Mouse (Mus musculus) midbrain, postnatal 0 days (tissue): Measurements from ENCODE around the gene Dnajc21. TPM values are rescaled to one million over a fixed set of nuclear protein-coding genes. Genes with fewer than 3 reads are reported as not detected.

ENCODE experiments used
- ATAC-seq: fragments of 200-750 bp; cut with Nextera tagmentation; 2 replicates; pipeline ENCODE4 v1.8.0; 2017; ENCODE audit warnings: moderate number of reproducible peaks, mild to moderate bottlenecking, moderate TSS enrichment, moderate library complexity; ENCODE audit not compliant: low FRiP score
- DNase-seq: peaks from one replicate; pipeline ENCODE4 v3.0.0-alpha.2; 2015; ENCODE audit warnings: low spot score
- H3K27ac ChIP-seq: fragments of 300-500 bp; sonication (generic); 2 replicates; pipeline ENCODE4 v1.5.1; 2014; ENCODE audit warnings: low read depth, mild to moderate bottlenecking, low read length, mixed read lengths
- H3K27me3 ChIP-seq: fragments of 300-500 bp; sonication (generic); 2 replicates; pipeline ENCODE4 v1.6.1; 2014; ENCODE audit warnings: low read length, control low read depth, mixed read lengths; ENCODE audit not compliant: insufficient read depth
- H3K36me3 ChIP-seq: fragments of 300-500 bp; sonication (generic); 2 replicates; pipeline ENCODE4 v1.6.1; 2014; ENCODE audit warnings: low read length, control low read depth, mixed read lengths; ENCODE audit not compliant: insufficient read depth
- H3K4me1 ChIP-seq: fragments of 300-500 bp; sonication (generic); 2 replicates; pipeline ENCODE4 v1.6.1; 2014; ENCODE audit warnings: mild to moderate bottlenecking, control low read depth, antibody characterized with exemption, low read length, mixed read lengths; ENCODE audit not compliant: insufficient read depth
- H3K4me2 ChIP-seq: fragments of 300-500 bp; sonication (generic); 2 replicates; pipeline ENCODE4 v1.6.1; 2014; ENCODE audit warnings: low read depth, mild to moderate bottlenecking, low read length, mixed read lengths; ENCODE audit not compliant: poor library complexity, severe bottlenecking
- H3K4me3 ChIP-seq: fragments of 300-500 bp; sonication (generic); 2 replicates; pipeline ENCODE4 v1.5.1; 2014; ENCODE audit warnings: low read depth, mild to moderate bottlenecking, low read length, moderate library complexity
- H3K9ac ChIP-seq: fragments of 300-500 bp; sonication (generic); replicated peaks from 2 replicates; pipeline ENCODE4 v1.6.1; 2014; ENCODE audit warnings: mild to moderate bottlenecking, low read length, moderate library complexity, mixed read lengths; ENCODE audit not compliant: poor library complexity, severe bottlenecking
- H3K9me3 ChIP-seq: fragments of 300-500 bp; sonication (generic); 2 replicates; pipeline ENCODE4 v1.6.1; 2016; ENCODE audit warnings: low read length, control low read depth
- CTCF ChIP-seq: IDR thresholded peaks from 2 replicates; pipeline ENCODE4 v1.5.1; 2016; ENCODE audit warnings: antibody characterized with exemption, mild to moderate bottlenecking
- WGBS: fragments of 180-500 bp; shearing (Covaris S2); extraction: QIAGEN DNeasy Blood & Tissue Kit; methylation state at CpG from one replicate; pipeline ENCODE4 v1.1.7; 2014; 5-methylcytosine and 5-hydroxymethylcytosine counted together
- polyA plus RNA-seq: library from polyadenylated mRNA; unstranded; fragments of >200 nt; fragmentation: Nextera tagmentation; extraction: Ambion mirVana; gene quantifications from 2 replicates; pipeline ENCODE4 v1.2.1, GENCODE M21; 2015
- total RNA-seq: library from RNA; depleted of rRNA; stranded (reverse); fragments of >200 nt; gene quantifications from 2 replicates; pipeline ENCODE4 v1.2.3, GENCODE M21; 2014

Dnajc21 gene
- total and polyA plus RNA-seq, 2 experiments from 2014 or later, result 3.9 to 15.5 TPM

- TF ChIP-seq CTCF, result no peak
- DNase-seq (no peak), ATAC-seq (no peak)
Measured at GRCm38 (mm10) chr15:10436893-10437292, 33.4 kb downstream of the Dnajc21 start.

GRCm38 (mm10) chr15:10426545-10427266 is 43.6 kb downstream of the Dnajc21 start:
- no peak overlapping the region for H3K27ac ChIP-seq
- no peak overlapping the region for H3K9ac ChIP-seq
- ATAC-seq (no peak), DNase-seq (no peak)
- no peaks in the 10 kb centered on the region for H3K27me3 ChIP-seq
- no peaks in the 10 kb centered on the region for H3K36me3 ChIP-seq
- H3K4me1 ChIP-seq, result no peaks in the 10 kb centered on the region
- TF ChIP-seq CTCF, result no peak
- H3K4me3 ChIP-seq, result no peak overlapping the region
- no peaks in the 10 kb centered on the region for H3K9me3 ChIP-seq
- H3K4me2 ChIP-seq, result no peak overlapping the region
- 96% methylated on average over 13 of the region's 13 CpGs for WGBS

More at GRCm38 (mm10) chr15:10436893-10437292, 33.4 kb downstream of the Dnajc21 start:
- Histone ChIP-seq H3K4me3 (no peak overlapping the region), H3K4me2 (no peak overlapping the region), H3K27me3 (no peaks in the 10 kb centered on the region), H3K36me3 (0 out of 2 replicates have a peak, but pooled peaks cover 4% of the 10 kb centered on the region), H3K4me1 (no peaks in the 10 kb centered on the region), H3K9me3 (no peaks in the 10 kb centered on the region), H3K9ac (no peak overlapping the region), H3K27ac (no peak overlapping the region)
- WGBS, result 88% methylated on average over 1 of the region's 1 CpGs

- WGBS, result 93% methylated on average over 6 of the region's 6 CpGs
- no peak overlapping the region for H3K4me3 ChIP-seq
- H3K9ac ChIP-seq, result no peak overlapping the region
- H3K27me3 ChIP-seq, result no peaks in the 10 kb centered on the region
- ATAC-seq (no peak), DNase-seq (no peak)
- no peaks in the 10 kb centered on the region for H3K36me3 ChIP-seq
- no peaks in the 10 kb centered on the region for H3K9me3 ChIP-seq
- no peak overlapping the region for H3K27ac ChIP-seq
- no peaks in the 10 kb centered on the region for H3K4me1 ChIP-seq
- no peak overlapping the region for H3K4me2 ChIP-seq
- TF ChIP-seq CTCF, result no peak
Measured at GRCm38 (mm10) chr15:10426124-10426523, 44.2 kb downstream of the Dnajc21 start.

GRCm38 (mm10) chr15:10421785-10422144 is 48.6 kb downstream of the Dnajc21 start:
- Histone ChIP-seq H3K9ac (no peak overlapping the region), H3K4me3 (no peak overlapping the region), H3K4me2 (no peak overlapping the region), H3K36me3 (no peaks in the 10 kb centered on the region), H3K27me3 (no peaks in the 10 kb centered on the region), H3K27ac (no peak overlapping the region), H3K9me3 (no peaks in the 10 kb centered on the region), H3K4me1 (no peaks in the 10 kb centered on the region)
- ATAC-seq, result no peak
- WGBS, result 43% methylated on average over 1 of the region's 1 CpGs
- no peak for TF ChIP-seq CTCF
- DNase-seq, result no peak

GRCm38 (mm10) chr15:10421138-10421784 is 49.1 kb downstream of the Dnajc21 start:
- no peak overlapping the region for H3K27ac ChIP-seq
- DNase-seq, result peak; percentile 70

GRCm38 (mm10) chr15:10413656-10414055 is 56.7 kb downstream of the Dnajc21 start:
- Histone ChIP-seq H3K27ac (no peak overlapping the region), H3K4me3 (no peak overlapping the region), H3K36me3 (no peaks in the 10 kb centered on the region), H3K9me3 (no peaks in the 10 kb centered on the region), H3K4me2 (no peak overlapping the region), H3K9ac (no peak overlapping the region), H3K4me1 (no peaks in the 10 kb centered on the region), H3K27me3 (no peaks in the 10 kb centered on the region)
- ATAC-seq (no peak), DNase-seq (no peak)
- WGBS, result 90% methylated on average over 6 of the region's 6 CpGs
- TF ChIP-seq CTCF, result no peak

More at GRCm38 (mm10) chr15:10421138-10421784, 49.1 kb downstream of the Dnajc21 start:
- Histone ChIP-seq H3K4me3 (no peak overlapping the region), H3K4me1 (no peaks in the 10 kb centered on the region), H3K36me3 (no peaks in the 10 kb centered on the region), H3K27me3 (no peaks in the 10 kb centered on the region), H3K9me3 (no peaks in the 10 kb centered on the region), H3K4me2 (no peak overlapping the region), H3K9ac (no peak overlapping the region)
- 25% methylated on average over 7 of the region's 7 CpGs for WGBS
- ATAC-seq, result no peak
- no peak for TF ChIP-seq CTCF
